Mouse (Mus musculus) liver, adult 2 months (tissue): ENCODE measurements at regions not wholly inside any gene's neighbourhood (a gene's known extent, or its start where the extent isn't known, plus 50 kb on each side); places are given as distances from the start of the nearest gene placed in this dataset.

ENCODE experiments used
- CTCF ChIP-seq: fragments of 200-500 bp; IDR thresholded peaks from 2 replicates; pipeline ENCODE4 v1.5.1; 2011; ENCODE audit warnings: low read depth, low read length, control low read depth
- POLR2A ChIP-seq: fragments of 200-500 bp; IDR thresholded peaks from 2 replicates; pipeline ENCODE4 v1.6.1; 2011; ENCODE audit warnings: low read length, control low read depth; ENCODE audit not compliant: insufficient read depth; ENCODE audit errors: extremely low read depth

DNA sequence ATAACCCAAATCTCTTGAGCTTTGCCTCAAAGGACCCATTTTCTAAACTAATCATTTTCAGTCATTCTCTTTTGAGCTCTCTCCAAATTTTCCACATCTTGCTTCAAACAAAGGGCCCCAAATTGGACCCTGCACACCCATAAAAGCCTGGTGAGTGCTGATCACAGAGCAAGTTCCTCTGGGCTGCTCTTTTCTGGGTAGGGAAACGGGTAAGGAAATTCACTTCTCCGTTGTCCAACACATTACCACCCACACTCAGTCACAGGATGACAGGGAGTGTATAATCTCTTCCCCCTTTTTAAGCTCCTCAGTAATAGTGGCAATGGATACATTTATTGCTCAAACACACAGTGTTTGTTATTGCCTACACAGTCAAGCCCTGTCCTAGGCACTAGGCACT, 580.3 kb downstream of the Rwdd3 start:
- TF ChIP-seq CTCF (no peak), POLR2A (no peak)
